In the genomic region with DNA sequence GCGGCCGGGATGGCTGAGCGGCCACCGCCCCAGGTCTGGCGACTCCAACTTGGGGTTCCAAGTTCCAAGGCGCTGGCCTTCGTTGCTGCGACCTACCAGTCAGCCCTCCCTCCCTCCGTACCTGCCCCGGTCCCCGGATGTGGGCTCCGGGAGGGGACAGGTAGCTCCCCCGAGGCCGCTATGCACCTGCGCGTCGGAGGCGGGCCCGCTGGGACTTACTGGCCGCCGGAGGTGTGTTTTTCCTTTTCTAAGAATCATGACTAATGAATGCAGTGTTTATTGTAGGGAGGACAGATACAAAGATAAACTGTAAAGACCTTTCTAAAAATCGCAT, we compare ENCODE assay signal across 7 mouse cellular contexts. TPM values are rescaled to one million over a fixed set of nuclear protein-coding genes. Genes with fewer than 3 reads are reported as not detected.
A peak's percentile ranks its signal among the peaks of the same experiment; 100 is the strongest.
DNase-seq lines count a peak whose midpoint lies in the region; ATAC-seq and TF ChIP-seq lines count a peak whose summit lies in the region.

No protein-coding gene starts in this region.

- intact Hi-C loops in left cerebral cortex, postnatal 36 days (cut with DNase I): no loop called here

- peak overlapping the region; percentile 73; the same call in 1 of the 2 replicates for H3K27ac ChIP-seq in ES-E14 (ENCODE audit: insufficient read depth, low read depth, low read length, poor library complexity, severe bottlenecking)
- H3K27ac ChIP-seq in hindbrain, embryonic 16.5 days (ENCODE audit: low read depth, low read length): no peak overlapping the region
- H3K27ac ChIP-seq in liver, embryonic 13.5 days: no peak overlapping the region

- no peak for ATAC-seq in hindbrain, embryonic 16.5 days
- ATAC-seq in liver, embryonic 13.5 days (ENCODE audit: low read depth): 0 out of 2 replicates have a peak, but pooled peaks have one; percentile 10

- H3K4me1 ChIP-seq in ES-E14 (ENCODE audit: control insufficient read depth in 2 of 2, insufficient read depth in 2 of 2, low read length in 2 of 2, poor library complexity in 1 of 2): peaks cover 0 to 18% of the 10 kb centered on the region in 2 experiments; a peak in 2 of 4 replicates
- peaks cover 11% of the 10 kb centered on the region for H3K4me1 ChIP-seq in hindbrain, embryonic 16.5 days (ENCODE audit: control insufficient read depth, insufficient read depth, low read depth, low read length)
- H3K4me1 ChIP-seq in liver, embryonic 13.5 days (replicated peaks): peaks cover 13% of the 10 kb centered on the region

- WGBS in hindbrain, embryonic 16.5 days: 3% methylated on average over 18 of the region's 22 CpGs
- WGBS in liver, embryonic 13.5 days (ENCODE audit: insufficient replicate concordance): 4% methylated on average over 22 of the region's 22 CpGs

- peaks cover 34% of the 10 kb centered on the region for H3K27me3 ChIP-seq in hindbrain, embryonic 16.5 days (replicated peaks; ENCODE audit: control insufficient read depth, insufficient read depth, low read length)
- H3K27me3 ChIP-seq in liver, embryonic 13.5 days: peaks cover 66% of the 10 kb centered on the region

- DNase-seq in CD4-positive, CD25-positive, alpha-beta regulatory T cell, adult 2 months (ENCODE audit: low read depth, low spot score): peak; percentile 57
- DNase-seq in ES-E14 (ENCODE audit: low read depth, low spot score): no peak
- DNase-seq in liver, embryonic 13.5 days: no peak
- peak; percentile 34 to 50 for DNase-seq in spleen, postnatal 36 days (ENCODE audit: low spot score in 2 of 2)
- no peak for DNase-seq in frontal cortex, adult 2 months (ENCODE audit: extremely low spot score in 1 of 2, low spot score in 1 of 2)
- DNase-seq in left cerebral cortex, postnatal 36 days (ENCODE audit: low spot score in 2 of 2): no peak

- peak overlapping the region; percentile 86 for H3K4me2 ChIP-seq in hindbrain, embryonic 16.5 days (ENCODE audit: low read length)
- H3K4me2 ChIP-seq in liver, embryonic 13.5 days: peak overlapping the region; percentile 69

- H3K9me3 ChIP-seq in ES-E14 (ENCODE audit: control insufficient read depth, insufficient read depth, low read depth, low read length): no peaks in the 10 kb centered on the region
- H3K9me3 ChIP-seq in hindbrain, embryonic 16.5 days (ENCODE audit: control insufficient read depth, low read length): no peaks in the 10 kb centered on the region
- H3K9me3 ChIP-seq in liver, embryonic 13.5 days (replicated peaks): no peaks in the 10 kb centered on the region

- H3K36me3 ChIP-seq in ES-E14 (ENCODE audit: control insufficient read depth, insufficient read depth, low read length, poor library complexity, severe bottlenecking): peaks cover 19% of the 10 kb centered on the region
- H3K36me3 ChIP-seq in hindbrain, embryonic 16.5 days (ENCODE audit: control insufficient read depth, insufficient read depth, low read length): no peaks in the 10 kb centered on the region
- H3K36me3 ChIP-seq in liver, embryonic 13.5 days: no peaks in the 10 kb centered on the region

- in situ Hi-C loops in ES-E14 (cut with MboI; ENCODE audit: low sequenced_read_pairs in 2 of 2, unreplicated experiment in 2 of 2): no loop called here

- H3K4me3 ChIP-seq in ES-E14 (ENCODE audit: insufficient read depth in 1 of 2, low read depth in 1 of 2, low read length in 2 of 2, poor library complexity in 1 of 2, severe bottlenecking in 1 of 2): peak overlapping the region; percentile 76 to 91
- H3K4me3 ChIP-seq in hindbrain, embryonic 16.5 days (ENCODE audit: low read length): peak overlapping the region; percentile 53
- peak overlapping the region; percentile 57 for H3K4me3 ChIP-seq in liver, embryonic 13.5 days (replicated peaks)

- H3K9ac ChIP-seq in ES-E14 (ENCODE audit: insufficient read depth, low read depth, low read length, poor library complexity, severe bottlenecking): peak overlapping the region; percentile 88
- peak overlapping the region; percentile 62 for H3K9ac ChIP-seq in hindbrain, embryonic 16.5 days (ENCODE audit: low read depth, low read length)
- peak overlapping the region; percentile 36; the same call in 1 of the 2 replicates for H3K9ac ChIP-seq in liver, embryonic 13.5 days

TF ChIP-seq in ES-E14, 5 proteins besides CTCF, POLR2A, EP300 and RAD21:
- no peak for TF ChIP-seq ZC3H11A (IDR thresholded peaks at IDR 0.05; ENCODE audit: borderline replicate concordance, low read depth, low read length)

RNA-seq across cellular contexts. Expression of a gene that starts 1.2 kb away (rescaled TPM):
- 170 and 405 TPM in 2 replicates for total RNA-seq in ES-E14 (2012; rRNA removed)
- 4.4 and 4.7 TPM in 2 replicates for polyA plus RNA-seq in hindbrain, embryonic 16.5 days (2015; fragmentation: Nextera tagmentation; extraction: Ambion mirVana)
- 0.81 and 2.7 TPM in 2 replicates for polyA plus RNA-seq in liver, embryonic 13.5 days (2015; fragmentation: Nextera tagmentation; extraction: Ambion mirVana)
- polyA plus RNA-seq in frontal cortex, adult 2 months (2012; rRNA removed): 0.66 and 0.90 TPM in 2 replicates
- total RNA-seq in left cerebral cortex, postnatal 36 days (2021): not detected

RNA-seq across cellular contexts. Expression of a gene that starts 35.1 kb away (rescaled TPM):
- total RNA-seq in ES-E14 (2012; rRNA removed): 102 and 120 TPM in 2 replicates
- polyA plus RNA-seq in hindbrain, embryonic 16.5 days (2015; fragmentation: Nextera tagmentation; extraction: Ambion mirVana): 57.7 and 62.6 TPM in 2 replicates
- 38.0 and 47.2 TPM in 2 replicates for polyA plus RNA-seq in liver, embryonic 13.5 days (2015; fragmentation: Nextera tagmentation; extraction: Ambion mirVana)
- 19.4 and 20.3 TPM in 2 replicates for polyA plus RNA-seq in frontal cortex, adult 2 months (2012; rRNA removed)
- 10 to 100 TPM; 31.2 to 31.3 TPM for total RNA-seq in left cerebral cortex, postnatal 36 days (2021)

Comparison
In these comparisons a context has a peak if more than half of its experiments do, and no peak if none do; other contexts are left out.
1. DNase-seq: peak in CD4-positive, CD25-positive, alpha-beta regulatory T cell, adult 2 months (single experiment) and spleen, postnatal 36 days (2 of 2); none in ES-E14 (single experiment), liver, embryonic 13.5 days (single experiment), frontal cortex, adult 2 months (0 of 2) and left cerebral cortex, postnatal 36 days (0 of 2).
2. H3K9ac ChIP-seq: peak in every context shown above with its lines; median percentile 88 in ES-E14; 62 in hindbrain, embryonic 16.5 days; 36 in liver, embryonic 13.5 days.
3. Peak in every context shown above with its lines, with median percentiles within 50 percentile points of each other: H3K4me3 ChIP-seq.